Mouse (Mus musculus) limb, embryonic 14.5 days (tissue): ENCODE results near the gene Tubgcp5. TPM values are rescaled to one million over a fixed set of nuclear protein-coding genes. Genes with fewer than 3 reads are reported as not detected.
"Not testable (repeated sequence)": the region's sequence is repeated elsewhere in the genome, so short reads cannot be mapped to it uniquely, and the experiment has no call there.

Experiments
- ATAC-seq: fragments of 200-750 bp; cut with Nextera tagmentation; 2 replicates; pipeline ENCODE4 v1.8.0; 2017; ENCODE audit warnings: low read depth, moderate number of reproducible peaks, moderate TSS enrichment; ENCODE audit not compliant: low FRiP score
- DNase-seq: peaks from one replicate; pipeline ENCODE4 v3.0.0-alpha.2; 2015; ENCODE audit warnings: low spot score
- H3K27ac ChIP-seq: fragments of 300-500 bp; sonication (generic); replicated peaks from 2 replicates; pipeline ENCODE4 v1.5.1; 2014; ENCODE audit warnings: low read depth, mild to moderate bottlenecking, low read length, moderate library complexity, mixed read lengths
- H3K27me3 ChIP-seq: fragments of 300-500 bp; sonication (generic); 2 replicates; pipeline ENCODE4 v1.6.1; 2014; ENCODE audit warnings: low read length, mixed read lengths; ENCODE audit not compliant: control insufficient read depth, insufficient read depth
- H3K36me3 ChIP-seq: fragments of 300-500 bp; sonication (generic); 2 replicates; pipeline ENCODE4 v1.6.1; 2014; ENCODE audit warnings: mild to moderate bottlenecking, low read length, moderate library complexity, mixed read lengths; ENCODE audit not compliant: control insufficient read depth, insufficient read depth
- H3K4me1 ChIP-seq: fragments of 300-500 bp; sonication (generic); 2 replicates; pipeline ENCODE4 v1.6.1; 2014; ENCODE audit warnings: antibody characterized with exemption, low read length, mixed read lengths; ENCODE audit not compliant: control insufficient read depth, insufficient read depth
- H3K4me2 ChIP-seq: fragments of 300-500 bp; sonication (generic); replicated peaks from 2 replicates; pipeline ENCODE4 v1.6.1; 2014; ENCODE audit warnings: low read depth, mild to moderate bottlenecking, low read length, moderate library complexity; ENCODE audit not compliant: severe bottlenecking
- H3K4me3 ChIP-seq: fragments of 300-500 bp; sonication (generic); replicated peaks from 2 replicates; pipeline ENCODE4 v1.5.1; 2014; ENCODE audit warnings: low read length
- H3K9ac ChIP-seq: fragments of 300-500 bp; sonication (generic); 2 replicates; pipeline ENCODE4 v1.6.1; 2014; ENCODE audit warnings: mild to moderate bottlenecking, low read depth, low read length, moderate library complexity; ENCODE audit not compliant: severe bottlenecking
- H3K9me3 ChIP-seq: fragments of 300-500 bp; sonication (generic); 2 replicates; pipeline ENCODE4 v1.6.1; 2016; ENCODE audit warnings: low read length; ENCODE audit not compliant: control insufficient read depth
- POLR2A ChIP-seq: fragments of 200-500 bp; IDR thresholded peaks from 2 replicates; pipeline ENCODE4 v1.8.0; 2012; ENCODE audit warnings: inconsistent platforms, mild to moderate bottlenecking, moderate library complexity, borderline replicate concordance; ENCODE audit not compliant: insufficient read depth, insufficient read length; ENCODE audit errors: extremely low read depth
- WGBS: fragments of 180-500 bp; shearing (Covaris S2); extraction: QIAGEN DNeasy Blood & Tissue Kit; methylation state at CpG from one replicate; pipeline ENCODE4 v1.1.7; 2014; 5-methylcytosine and 5-hydroxymethylcytosine counted together
- polyA plus RNA-seq, 2 experiments: library from polyadenylated mRNA; depleted of rRNA in 1 of 2; stranded (reverse) in 1 of 2; unstranded in 1 of 2; fragments of >200 nt; fragmentation: Nextera tagmentation in 1 of 2; extraction: Ambion mirVana in 1 of 2; gene quantifications; 2 replicates each; pipeline versions ENCODE4 v1.2.1 to v1.2.3; 2012 to 2014

The Tubgcp5 gene
- polyA plus RNA-seq, 2 experiments = 26.4 to 33.1 TPM

DNA sequence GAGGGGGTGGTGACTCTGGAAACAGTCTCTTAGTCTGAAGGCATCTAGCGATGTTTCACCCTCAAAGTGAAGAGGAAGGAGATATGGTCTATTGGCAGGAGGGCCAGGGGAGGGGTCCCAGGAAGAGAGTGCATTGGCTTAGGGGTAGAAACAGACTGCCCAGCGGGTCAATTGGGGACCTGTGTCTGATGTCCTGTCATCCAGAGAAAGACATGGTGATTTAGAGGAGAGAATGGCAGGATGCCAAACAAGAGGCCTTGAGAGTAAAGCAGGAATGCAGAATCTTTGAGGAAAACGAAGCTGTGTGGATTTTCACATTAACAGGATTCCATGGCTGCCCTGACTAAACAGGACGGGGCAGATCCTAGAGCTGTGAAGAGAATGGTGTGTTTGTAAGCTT is 13.9 kb upstream of the Tubgcp5 start:
- ATAC-seq = no peak
- Histone ChIP-seq H3K27ac (no peak overlapping the region), H3K4me1 (no peaks in the 10 kb centered on the region), H3K4me2 (no peak overlapping the region), H3K36me3 (no peaks in the 10 kb centered on the region), H3K27me3 (no peaks in the 10 kb centered on the region), H3K4me3 (no peak overlapping the region), H3K9me3 (no peaks in the 10 kb centered on the region), H3K9ac (no peak overlapping the region)
- 59% methylated on average over 4 of the region's 4 CpGs for WGBS
- DNase-seq = no peak
- no peak for TF ChIP-seq POLR2A

DNA sequence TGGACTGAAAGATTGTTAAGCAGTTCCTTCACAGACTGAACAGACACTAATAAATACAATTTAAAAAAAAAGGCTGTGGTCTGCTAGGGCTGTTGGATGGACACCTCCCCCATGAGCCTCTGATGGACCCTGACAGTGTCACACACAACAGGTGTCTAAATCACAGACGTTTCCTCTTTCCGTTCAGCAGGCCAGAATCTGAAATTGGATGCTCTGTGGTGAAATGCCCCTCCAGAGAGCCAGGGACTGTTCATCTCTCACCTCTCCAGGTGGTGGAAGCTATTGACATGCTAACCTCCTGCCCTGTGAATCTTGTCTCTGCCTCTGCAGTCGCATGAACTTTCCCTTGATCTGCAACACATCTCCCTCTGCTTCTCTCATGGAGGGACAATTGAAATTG is 11.5 kb upstream of the Tubgcp5 start:
- H3K27me3 ChIP-seq = no peaks in the 10 kb centered on the region
- H3K36me3 ChIP-seq = no peaks in the 10 kb centered on the region
- H3K9me3 ChIP-seq = no peaks in the 10 kb centered on the region
- H3K4me3 ChIP-seq = no peak overlapping the region
- no peak overlapping the region for H3K4me2 ChIP-seq
- TF ChIP-seq POLR2A = no peak
- H3K4me1 ChIP-seq = no peaks in the 10 kb centered on the region
- no peak overlapping the region for H3K27ac ChIP-seq
- ATAC-seq (no peak), DNase-seq (no peak)
- WGBS = 66% methylated on average over 3 of the region's 3 CpGs
- H3K9ac ChIP-seq = no peak overlapping the region

DNA sequence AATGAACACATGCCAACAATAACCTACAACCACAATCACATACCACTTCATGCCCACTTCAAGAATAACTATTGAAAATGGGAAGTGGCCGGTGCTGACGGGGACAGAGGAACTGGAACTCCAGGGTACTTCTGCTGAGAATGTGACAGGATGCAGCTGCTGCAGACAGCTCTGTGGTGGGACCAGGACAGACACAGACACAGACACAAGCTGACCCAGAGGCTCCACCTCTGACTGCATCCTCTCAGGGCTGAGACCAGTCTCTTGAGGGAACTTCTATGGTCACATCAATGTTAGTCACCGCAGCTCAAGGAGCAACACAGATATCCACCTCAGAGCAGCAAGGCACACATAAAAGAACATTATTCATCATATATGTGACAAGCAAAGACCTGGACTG is 9.4 kb upstream of the Tubgcp5 start:
- 69% methylated on average over 3 of the region's 3 CpGs for WGBS
- DNase-seq = no peak

DNA sequence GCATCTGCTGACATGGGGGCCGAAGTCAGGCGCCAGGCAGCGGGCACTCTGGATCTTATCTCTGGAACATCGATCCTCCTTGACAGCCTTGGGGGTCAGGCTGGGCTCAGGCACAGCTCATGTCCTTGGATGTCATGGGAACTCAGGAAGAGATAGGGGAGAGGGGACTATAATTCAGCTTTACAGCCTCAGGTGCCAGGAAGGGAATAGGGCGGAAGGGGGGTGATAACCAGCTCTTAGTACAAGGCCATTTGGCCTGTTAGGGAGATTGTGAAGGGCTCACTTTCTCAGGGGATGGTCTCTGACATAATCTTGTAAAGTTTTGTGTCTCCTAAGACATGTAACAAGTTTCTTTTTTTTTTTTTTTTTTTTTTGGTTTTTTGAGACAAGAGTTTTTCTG is 3.4 kb upstream of the Tubgcp5 start:
- WGBS = 43% methylated on average over 5 of the region's 5 CpGs
- not testable (repeated sequence) for H3K4me2 ChIP-seq, H3K4me1 ChIP-seq, ATAC-seq, H3K27me3 ChIP-seq, H3K36me3 ChIP-seq, H3K9ac ChIP-seq, DNase-seq, H3K9me3 ChIP-seq, H3K4me3 ChIP-seq, H3K27ac ChIP-seq

More for the DNA sequence above, 9.4 kb upstream of the Tubgcp5 start:
- Histone ChIP-seq H3K9me3 (no peaks in the 10 kb centered on the region), H3K27ac (no peak overlapping the region), H3K4me2 (no peak overlapping the region), H3K9ac (no peak overlapping the region), H3K36me3 (no peaks in the 10 kb centered on the region), H3K4me1 (no peaks in the 10 kb centered on the region), H3K27me3 (no peaks in the 10 kb centered on the region), H3K4me3 (no peak overlapping the region)
- no peak for ATAC-seq
- TF ChIP-seq POLR2A = no peak

DNA sequence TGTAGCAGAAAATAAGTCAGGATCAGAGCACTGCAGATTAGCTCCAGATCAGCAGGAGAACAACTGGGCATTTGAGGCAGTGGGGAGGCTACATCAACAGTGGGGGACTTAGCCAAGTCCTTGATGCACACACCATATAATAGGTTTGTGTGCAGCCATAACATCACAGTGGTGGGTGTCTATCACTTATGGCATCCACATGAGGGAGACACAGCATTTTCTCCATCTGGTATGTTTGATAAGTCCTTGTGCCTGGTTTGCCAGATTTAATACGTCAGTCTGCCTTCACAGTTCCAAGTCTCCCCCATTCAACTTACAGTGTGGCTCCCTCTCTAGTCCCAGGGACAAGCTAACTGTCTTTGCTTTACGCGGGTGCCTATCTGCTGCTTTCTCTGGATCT is 1.7 kb upstream of the Tubgcp5 start:
- Histone ChIP-seq H3K27ac (no peak overlapping the region), H3K36me3 (peaks cover 14% of the 10 kb centered on the region), H3K4me1 (peaks cover 6% of the 10 kb centered on the region), H3K9ac (no peak overlapping the region), H3K4me3 (no peak overlapping the region), H3K4me2 (no peak overlapping the region), H3K9me3 (no peaks in the 10 kb centered on the region), H3K27me3 (no peaks in the 10 kb centered on the region)
- DNase-seq = no peak
- TF ChIP-seq POLR2A = no peak
- WGBS = 69% methylated on average over 3 of the region's 3 CpGs
- no peak for ATAC-seq
